Mouse (Mus musculus) heart, adult 2 months (tissue): Measurements from ENCODE around the gene Poc1a. TPM values are rescaled to one million over a fixed set of nuclear protein-coding genes. Genes with fewer than 3 reads are reported as not detected.

ENCODE experiments used
- DNase-seq, 2 experiments: peaks; one replicate each; pipeline ENCODE4 v3.0.0; 2021
- H3K27ac ChIP-seq: fragments of 200-600 bp; 2 replicates; pipeline ENCODE4 v1.8.1; 2022
- H3K27me3 ChIP-seq: fragments of 200-500 bp; 2 replicates; pipeline ENCODE4 v1.6.1; 2012; ENCODE audit warnings: mild to moderate bottlenecking, low read length, inconsistent platforms, mixed read lengths; ENCODE audit not compliant: control insufficient read depth, insufficient read depth
- H3K36me3 ChIP-seq: fragments of 200-500 bp; 2 replicates; pipeline ENCODE4 v1.6.1; 2012; ENCODE audit warnings: low read length, inconsistent platforms; ENCODE audit not compliant: control insufficient read depth, insufficient read depth
- H3K4me1 ChIP-seq: fragments of 200-500 bp; 2 replicates; pipeline ENCODE4 v1.6.1; 2011; ENCODE audit warnings: low read length; ENCODE audit not compliant: control insufficient read depth, insufficient read depth
- H3K4me3 ChIP-seq: fragments of 200-600 bp; 2 replicates; pipeline ENCODE4 v1.8.1; 2022
- H3K79me2 ChIP-seq: fragments of 200-500 bp; replicated peaks from 2 replicates; pipeline ENCODE4 v1.6.1; 2012; ENCODE audit warnings: mild to moderate bottlenecking, inconsistent platforms, low read length, moderate library complexity, mixed read lengths; ENCODE audit not compliant: control insufficient read depth, insufficient read depth
- H3K9ac ChIP-seq: fragments of 200-500 bp; 2 replicates; pipeline ENCODE4 v1.6.1; 2012; ENCODE audit warnings: low read depth, mild to moderate bottlenecking, control low read depth, inconsistent platforms, low read length, mixed read lengths
- CTCF ChIP-seq: fragments of 200-600 bp; IDR thresholded peaks from 2 replicates; pipeline ENCODE4 v1.8.1; 2022; ENCODE audit warnings: antibody characterized with exemption, mild to moderate bottlenecking, moderate library complexity
- EP300 ChIP-seq: fragments of 200-500 bp; IDR thresholded peaks from 2 replicates; pipeline ENCODE4 v1.6.1; 2011; ENCODE audit warnings: low read depth, low read length, control low read depth; ENCODE audit not compliant: insufficient read depth
- POLR2A ChIP-seq: fragments of 200-500 bp; IDR thresholded peaks from 2 replicates; pipeline ENCODE4 v1.6.1; 2011; ENCODE audit warnings: mild to moderate bottlenecking, low read depth, low read length, control low read depth; ENCODE audit not compliant: insufficient read depth
- WGBS: fragments of 180-500 bp; shearing (Covaris S2); methylation state at CpG from one replicate; pipeline ENCODE4 v1.1.7; 2018; 5-methylcytosine and 5-hydroxymethylcytosine counted together
- intact Hi-C: fragments of 180-260 bp; cut with DNase I; formaldehyde crosslinking; loops from one replicate; pipeline ENCODE4 v1.15.1; 2025
- polyA plus RNA-seq: library from polyadenylated mRNA; depleted of rRNA; stranded (reverse); fragments of >200 nt; gene quantifications from 2 replicates; pipeline ENCODE4 v1.2.3, GENCODE M21; 2012
- total RNA-seq, 2 experiments: library from RNA; stranded (reverse); gene quantifications; 2 replicates each; pipeline ENCODE4 v1.2.3; 2021

Poc1a gene
- total and polyA plus RNA-seq, 3 experiments = 3.2 to 6.2 (median 4.0) TPM

DNA sequence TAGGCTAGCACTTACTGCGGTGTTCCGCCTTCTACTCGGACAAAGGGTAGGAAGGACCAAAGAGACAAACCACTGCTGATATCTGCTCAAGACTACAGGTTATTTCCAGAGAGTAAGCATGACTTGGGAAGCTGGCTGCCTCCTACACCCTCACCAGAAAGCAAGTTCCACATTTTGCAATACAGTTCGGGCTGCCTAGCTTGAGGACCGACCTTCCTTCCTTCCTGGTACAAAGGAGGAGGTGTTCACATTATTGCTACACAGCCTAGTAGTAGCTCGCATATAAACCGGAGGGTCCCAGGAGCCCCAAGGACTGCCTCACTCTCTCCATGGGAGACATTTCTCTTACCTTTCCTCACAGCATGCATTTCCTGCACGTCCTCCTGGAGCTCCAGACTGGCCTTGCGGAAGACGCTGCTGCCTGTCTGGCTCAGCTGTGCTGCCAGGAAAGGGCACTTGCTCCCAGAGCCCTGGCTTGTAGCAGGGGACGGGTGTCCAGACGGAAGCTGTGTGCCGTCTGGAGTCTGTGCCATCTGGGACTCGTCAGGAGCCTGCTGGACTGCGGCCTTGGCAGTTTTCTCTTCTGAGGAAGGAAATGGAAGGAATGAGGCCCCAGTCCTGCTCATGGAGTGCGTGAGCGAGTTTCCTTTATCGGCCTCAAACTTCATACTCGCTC is 37.9 kb upstream of the Poc1a start:
- Histone ChIP-seq H3K9ac (no peak overlapping the region), H3K4me3 (no peak overlapping the region), H3K79me2 (peaks cover 2% of the 10 kb centered on the region; the same call in 1 of the 2 replicates), H3K36me3 (no peaks in the 10 kb centered on the region), H3K27me3 (no peaks in the 10 kb centered on the region), H3K4me1 (peaks cover 3% of the 10 kb centered on the region), H3K27ac (peak overlapping the region; percentile 36)
- DNase-seq = peak; percentile 58 to 64
- intact Hi-C loops = no loop called here
- TF ChIP-seq CTCF (no peak), POLR2A (no peak), EP300 (no peak)
- WGBS = 39% methylated on average over 19 of the region's 19 CpGs

DNA sequence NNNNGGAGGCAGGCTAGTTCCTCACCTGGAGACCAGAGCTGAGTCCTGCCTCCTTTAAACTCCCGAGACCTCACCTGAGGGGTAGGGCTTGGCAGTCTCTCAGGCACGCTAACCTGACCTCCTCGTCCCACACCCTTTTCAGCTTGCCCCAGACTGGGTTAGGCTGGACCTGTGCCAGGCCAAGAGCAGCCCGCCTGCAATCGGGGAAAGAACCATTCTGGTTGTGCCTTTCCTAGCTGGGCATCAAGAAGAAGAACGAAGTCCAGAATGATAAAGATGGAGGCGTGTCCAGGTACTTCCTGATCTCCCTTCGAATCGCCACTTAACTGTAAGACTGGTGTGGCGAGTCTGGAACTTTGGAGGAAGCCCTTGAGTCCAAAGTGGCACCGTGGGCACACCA is 31.3 kb upstream of the Poc1a start:
- Histone ChIP-seq H3K4me1 (peaks cover 6% of the 10 kb centered on the region), H3K79me2 (peaks cover 2% of the 10 kb centered on the region; the same call in 1 of the 2 replicates), H3K9ac (no peak overlapping the region), H3K27ac (no peak overlapping the region), H3K36me3 (no peaks in the 10 kb centered on the region), H3K27me3 (no peaks in the 10 kb centered on the region), H3K4me3 (no peak overlapping the region)
- 82% methylated on average over 11 of the region's 11 CpGs for WGBS
- no peak for DNase-seq
- TF ChIP-seq EP300 (no peak), POLR2A (no peak), CTCF (no peak)
- intact Hi-C loops = no loop called here

DNA sequence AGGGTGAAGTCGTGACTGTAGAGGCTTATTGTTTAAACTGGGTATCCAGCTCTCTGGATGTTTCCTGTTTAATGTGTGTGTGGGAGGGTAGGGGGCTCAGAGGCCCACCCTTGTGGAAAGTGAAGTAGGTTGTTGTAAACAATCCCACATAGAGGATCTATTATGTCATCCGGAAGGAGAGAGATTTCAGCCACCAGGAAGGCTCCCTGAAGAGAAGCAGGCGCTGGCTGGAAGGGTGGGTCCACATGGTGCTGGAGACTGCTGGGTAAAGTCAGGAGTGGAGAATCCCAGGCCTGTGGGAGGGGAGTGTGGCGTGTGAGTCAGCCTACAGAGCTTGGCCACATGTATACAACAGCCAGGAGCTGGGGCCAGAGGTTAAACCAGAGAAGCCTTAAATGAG is 30.6 kb upstream of the Poc1a start:
- 45% methylated on average over 4 of the region's 4 CpGs for WGBS
- H3K4me1 ChIP-seq = peaks cover 6% of the 10 kb centered on the region
- peak in 1 of 2 experiments; percentile 48 for DNase-seq
- H3K27me3 ChIP-seq = no peaks in the 10 kb centered on the region
- peaks cover 2% of the 10 kb centered on the region; the same call in 1 of the 2 replicates for H3K79me2 ChIP-seq
- intact Hi-C loops = no loop called here
- H3K36me3 ChIP-seq = no peaks in the 10 kb centered on the region
- TF ChIP-seq EP300 = no peak
- TF ChIP-seq POLR2A = no peak
- no peak for TF ChIP-seq CTCF
- peak overlapping the region; percentile 31; the same call in 1 of the 2 replicates for H3K27ac ChIP-seq
- H3K4me3 ChIP-seq = no peak overlapping the region
- no peak overlapping the region for H3K9ac ChIP-seq

DNA sequence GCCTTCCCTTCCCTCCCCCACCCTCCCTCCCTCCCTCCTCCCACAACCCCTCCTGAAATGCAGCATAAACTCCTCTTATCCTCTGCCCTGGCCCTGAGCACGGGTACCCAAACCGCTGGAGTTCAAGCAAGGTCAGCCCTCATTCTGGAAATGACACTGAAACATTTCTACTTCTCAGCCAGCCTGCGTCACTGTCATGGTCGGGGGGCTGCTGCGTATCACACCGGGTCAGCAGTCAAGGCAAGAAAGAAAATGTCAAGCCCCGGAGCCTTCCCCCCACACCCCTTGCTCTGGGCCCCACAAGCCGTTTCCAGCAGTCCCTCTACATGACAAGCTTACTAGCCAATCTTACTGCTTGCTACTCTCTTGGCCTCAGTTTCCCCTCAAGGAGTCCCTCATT is 29.8 kb upstream of the Poc1a start:
- no peaks in the 10 kb centered on the region for H3K36me3 ChIP-seq
- H3K4me3 ChIP-seq = no peak overlapping the region
- TF ChIP-seq CTCF (no peak), EP300 (no peak), POLR2A (no peak)
- intact Hi-C loops = no loop called here
- H3K27me3 ChIP-seq = no peaks in the 10 kb centered on the region
- DNase-seq = no peak
- H3K4me1 ChIP-seq = peaks cover 6% of the 10 kb centered on the region
- H3K9ac ChIP-seq = no peak overlapping the region
- 74% methylated on average over 8 of the region's 8 CpGs for WGBS
- H3K27ac ChIP-seq = no peak overlapping the region
- peaks cover 2% of the 10 kb centered on the region; the same call in 1 of the 2 replicates for H3K79me2 ChIP-seq

DNA sequence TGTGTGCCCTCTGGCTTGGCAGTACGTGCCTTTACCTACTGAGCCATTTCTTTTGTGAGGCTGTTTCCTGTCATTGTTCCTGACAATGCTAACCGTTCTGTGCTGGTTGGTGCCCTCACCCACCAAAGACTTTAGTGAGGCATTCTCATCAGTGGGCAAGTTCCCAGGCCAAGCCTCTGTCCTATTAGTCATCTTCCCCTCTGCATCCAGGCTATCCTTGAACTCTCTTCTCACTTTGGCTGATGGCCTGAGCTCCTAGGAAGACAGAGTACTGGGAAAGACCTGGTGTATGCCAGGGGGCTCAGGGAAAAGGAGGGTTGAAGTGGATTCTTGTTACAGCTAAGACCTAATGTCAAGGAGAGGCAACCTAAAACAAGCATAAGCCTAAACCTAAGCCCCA is 26.9 kb upstream of the Poc1a start:
- intact Hi-C loops = no loop called here
- H3K4me3 ChIP-seq = no peak overlapping the region
- no peak for TF ChIP-seq CTCF
- no peaks in the 10 kb centered on the region for H3K79me2 ChIP-seq
- H3K9ac ChIP-seq = no peak overlapping the region
- no peaks in the 10 kb centered on the region for H3K4me1 ChIP-seq
- no peak overlapping the region for H3K27ac ChIP-seq
- H3K36me3 ChIP-seq = no peaks in the 10 kb centered on the region
- no peak for DNase-seq
- WGBS = 39% methylated on average over 2 of the region's 2 CpGs
- H3K27me3 ChIP-seq = no peaks in the 10 kb centered on the region

- no peaks in the 10 kb centered on the region for H3K36me3 ChIP-seq
- no peaks in the 10 kb centered on the region for H3K79me2 ChIP-seq
- TF ChIP-seq CTCF (no peak), POLR2A (no peak), EP300 (no peak)
- no peaks in the 10 kb centered on the region for H3K27me3 ChIP-seq
- no peak for DNase-seq
- WGBS = 79% methylated on average over 4 of the region's 4 CpGs
- intact Hi-C loops = no loop called here
- H3K9ac ChIP-seq = no peak overlapping the region
- no peaks in the 10 kb centered on the region for H3K4me1 ChIP-seq
- H3K4me3 ChIP-seq = no peak overlapping the region
- H3K27ac ChIP-seq = no peak overlapping the region
Observed at GRCm38 (mm10) chr9:106258412-106258811, 22.4 kb upstream of the Poc1a start.
